Mouse (Mus musculus): ENCODE measurements around the gene Stxbp3. TPM values are rescaled to one million over a fixed set of nuclear protein-coding genes. Genes with fewer than 3 reads are reported as not detected.

Gene Stxbp3
- polyA plus RNA-seq, 1 experiment from 2014 or later, result 27.8 TPM

Other genes starting within 250 kb of the Stxbp3 start
- gene Wdr47, start 249.2 kb downstream of the Stxbp3 start, polyA plus RNA-seq (2016; fragmentation: Nextera tagmentation; extraction: Ambion mirVana), result 9.8 and 10.4 TPM in 2 replicates
- gene Clcc1, start 186.6 kb downstream of the Stxbp3 start, polyA plus RNA-seq (2016; fragmentation: Nextera tagmentation; extraction: Ambion mirVana), result 46.0 and 46.7 TPM in 2 replicates
- 33.9 and 34.6 TPM in 2 replicates for gene Gpsm2, start 118.2 kb downstream of the Stxbp3 start, polyA plus RNA-seq (2016; fragmentation: Nextera tagmentation; extraction: Ambion mirVana)
- gene Aknad1, start 100.9 kb downstream of the Stxbp3 start, polyA plus RNA-seq (2016; fragmentation: Nextera tagmentation; extraction: Ambion mirVana), result not detected in 2 replicates
- 0.04 TPM in 1 of 2 replicates, not detected in the other for gene Fndc7, start 49.5 kb upstream of the Stxbp3 start, polyA plus RNA-seq (2016; fragmentation: Nextera tagmentation; extraction: Ambion mirVana)
- 64.7 and 72.6 TPM in 2 replicates for gene Prpf38b, start 71.2 kb upstream of the Stxbp3 start, polyA plus RNA-seq (2016; fragmentation: Nextera tagmentation; extraction: Ambion mirVana)
- 0.20 TPM in 1 of 2 replicates, not detected in the other for gene Henmt1, start 99.3 kb upstream of the Stxbp3 start, polyA plus RNA-seq (2016; fragmentation: Nextera tagmentation; extraction: Ambion mirVana)
- not detected in 2 replicates for gene Gm9857, start 99.9 kb upstream of the Stxbp3 start, polyA plus RNA-seq (2016; fragmentation: Nextera tagmentation; extraction: Ambion mirVana)
- 7.4 and 8.3 TPM in 2 replicates for gene Fam102b, start 187.1 kb upstream of the Stxbp3 start, polyA plus RNA-seq (2016; fragmentation: Nextera tagmentation; extraction: Ambion mirVana)
- not detected in 2 replicates for gene Slc25a54, start 239.9 kb upstream of the Stxbp3 start, polyA plus RNA-seq (2016; fragmentation: Nextera tagmentation; extraction: Ambion mirVana)

Data from heart, embryonic 12.5 days (tissue).